Mouse (Mus musculus) CD4-positive, CD25-positive, alpha-beta regulatory T cell, adult 2 months (primary cell): ENCODE data around the gene Rcn3.
A peak's percentile ranks its signal among the peaks of the same experiment; 100 is the strongest.

Experiments used
- DNase-seq: peaks from one replicate; pipeline ENCODE4 v3.0.0-alpha.2; 2012; ENCODE audit warnings: low read depth, low spot score

The Rcn3 gene

DNA sequence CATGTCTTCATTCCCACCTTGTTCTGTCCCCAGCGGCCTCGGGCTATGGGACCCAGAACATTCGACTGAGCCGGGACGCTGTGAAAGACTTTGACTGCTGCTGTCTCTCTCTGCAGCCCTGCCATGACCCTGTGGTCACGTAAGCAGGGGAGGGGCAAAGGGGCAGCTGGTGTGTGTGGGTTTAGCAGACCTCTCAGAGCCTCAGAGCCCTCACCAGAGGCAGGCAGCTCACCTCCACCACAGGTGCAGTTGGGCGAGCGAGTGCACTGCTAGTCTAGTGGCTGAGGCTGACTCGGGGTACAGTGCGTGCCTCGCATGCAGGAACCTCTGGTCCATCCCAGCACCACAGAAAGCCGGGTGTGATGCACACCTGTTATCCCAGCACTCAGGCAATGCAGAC lies 18.1 kb downstream of the Rcn3 start:
- DNase-seq, result no peak

- no peak for DNase-seq
These were observed 18.8 kb downstream of the Rcn3 start for GRCm38 (mm10) chr7:45073171-45073707.

DNA sequence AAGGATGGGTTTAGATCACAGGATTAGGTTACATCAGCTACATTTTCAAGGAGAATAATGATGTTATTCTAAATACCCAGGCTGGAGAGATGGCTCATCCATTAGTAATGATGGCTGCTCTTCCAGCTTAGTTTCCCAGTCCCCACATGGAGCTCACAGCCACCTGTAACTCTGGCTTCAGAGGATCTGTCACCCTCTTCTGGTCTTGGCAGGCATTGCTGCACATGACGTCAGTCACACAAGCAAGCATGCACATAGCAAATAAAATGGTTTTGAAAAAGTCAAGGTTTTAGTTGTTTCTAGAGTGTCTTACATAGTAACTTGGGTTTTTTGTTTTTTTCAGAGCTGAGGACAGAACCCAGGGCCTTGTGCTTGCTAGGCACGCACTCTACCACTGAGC lies 19.8 kb downstream of the Rcn3 start:
- DNase-seq, result peak; percentile 58

DNA sequence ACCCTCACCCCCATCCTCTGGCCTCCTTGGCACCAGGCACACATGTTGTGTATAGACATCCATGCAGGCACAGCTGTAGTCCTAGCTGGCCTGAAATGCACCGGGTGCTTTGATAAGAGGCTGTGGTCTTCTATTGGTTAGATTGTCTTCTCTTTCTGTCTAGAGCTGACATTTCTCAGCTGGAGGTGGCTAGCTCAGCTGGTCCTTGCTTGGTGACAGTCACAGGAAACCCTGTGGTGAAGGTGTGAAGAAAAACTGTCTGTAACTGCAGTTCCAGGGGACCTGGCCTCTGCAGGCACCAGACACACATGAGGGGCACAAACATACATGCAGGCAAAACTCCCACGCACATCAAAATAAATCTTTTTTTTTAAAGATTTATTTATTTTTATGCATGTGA lies 22.4 kb downstream of the Rcn3 start:
- DNase-seq, result peak; percentile 50

DNA sequence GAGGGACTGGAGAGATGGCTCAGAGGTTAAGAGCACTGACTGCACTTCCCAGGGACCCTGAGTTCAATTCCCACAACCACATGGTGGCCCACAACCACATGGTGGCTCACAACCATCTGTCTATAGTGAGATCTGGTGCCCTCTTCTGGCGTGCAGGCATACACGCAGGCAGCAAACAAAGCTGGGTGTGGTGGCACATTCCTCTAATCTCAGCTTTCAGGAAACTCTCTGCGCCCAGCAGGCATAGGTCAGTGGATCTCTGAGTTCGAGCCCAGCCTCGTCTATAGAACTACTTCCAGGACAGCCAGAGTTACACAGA lies 24.1 kb downstream of the Rcn3 start:
- peak; percentile 79 for DNase-seq

DNA sequence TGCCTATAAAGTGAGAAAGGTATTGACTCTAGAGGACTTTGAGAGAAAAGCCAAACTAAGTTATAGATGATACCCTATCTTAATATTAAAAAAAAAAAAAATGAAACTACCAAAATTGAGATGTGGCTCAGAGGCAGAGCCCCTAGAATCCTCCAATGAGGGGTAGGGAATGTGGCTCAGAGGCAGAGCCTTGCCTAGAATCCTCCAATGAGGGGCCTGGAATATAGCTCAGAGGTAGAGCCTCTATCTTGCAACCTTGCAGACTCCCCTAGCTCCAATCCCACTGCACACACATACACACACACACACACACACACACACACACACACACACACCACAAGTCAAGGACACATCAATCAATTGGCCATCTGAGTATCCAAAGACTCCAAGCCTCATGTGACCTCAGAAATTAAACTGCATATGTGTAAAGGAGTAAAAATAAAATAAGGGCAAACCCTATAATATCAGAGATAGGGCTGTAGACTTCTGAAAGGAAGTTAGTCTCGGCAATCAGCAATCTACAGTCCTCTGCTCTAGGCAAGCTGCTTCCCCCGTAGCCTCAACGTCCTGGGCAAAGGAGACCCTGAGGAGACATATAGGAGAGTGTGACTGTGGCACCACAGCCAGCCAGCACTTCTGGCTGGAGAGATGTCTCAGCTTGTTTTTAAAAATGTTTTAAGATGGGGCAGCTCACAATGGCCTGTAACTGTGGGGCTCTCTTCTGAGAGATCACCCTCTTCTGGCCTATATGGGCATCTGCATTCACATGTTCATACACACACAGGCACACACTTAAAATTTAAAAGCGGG lies 24.6 kb downstream of the Rcn3 start:
- DNase-seq, result no peak

DNA sequence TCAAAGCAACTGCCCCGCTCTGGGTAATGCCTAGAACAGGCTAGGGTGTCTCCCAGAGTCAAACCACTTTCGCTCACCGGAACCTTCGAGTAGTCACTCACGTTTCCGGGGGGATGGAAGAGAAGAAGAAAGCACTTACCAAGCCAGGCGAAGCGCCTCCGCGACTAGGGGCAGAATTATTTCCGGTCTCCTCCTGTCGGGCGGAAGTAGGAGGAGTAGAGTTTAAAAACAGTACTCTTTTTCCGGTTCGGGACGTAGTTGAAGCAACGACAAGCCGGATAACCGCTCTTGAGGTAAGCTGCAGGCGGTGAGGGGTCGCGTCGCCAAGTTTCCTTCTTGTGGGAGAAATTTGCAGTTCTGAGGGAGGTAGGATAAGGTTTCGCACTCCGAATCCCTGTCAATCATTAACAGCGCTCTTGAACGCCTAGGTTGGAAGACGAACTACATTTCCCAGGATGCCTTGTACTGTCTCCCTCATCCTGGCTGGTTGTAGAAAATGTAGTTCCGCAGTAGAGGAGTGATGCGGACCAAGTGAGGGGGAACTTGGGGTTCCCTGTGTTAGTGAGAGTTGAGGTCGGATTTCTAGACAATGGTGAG lies 29.7 kb downstream of the Rcn3 start, which contains the start of the genes Nosip and Prrg2:
Gene Nosip (plus strand): TSS at position 191 of the 597 bp plus-strand sequence.
Gene Prrg2 (minus strand): TSS at position 439 of the 597 bp plus-strand sequence.
- peak; percentile 96 for DNase-seq

DNA sequence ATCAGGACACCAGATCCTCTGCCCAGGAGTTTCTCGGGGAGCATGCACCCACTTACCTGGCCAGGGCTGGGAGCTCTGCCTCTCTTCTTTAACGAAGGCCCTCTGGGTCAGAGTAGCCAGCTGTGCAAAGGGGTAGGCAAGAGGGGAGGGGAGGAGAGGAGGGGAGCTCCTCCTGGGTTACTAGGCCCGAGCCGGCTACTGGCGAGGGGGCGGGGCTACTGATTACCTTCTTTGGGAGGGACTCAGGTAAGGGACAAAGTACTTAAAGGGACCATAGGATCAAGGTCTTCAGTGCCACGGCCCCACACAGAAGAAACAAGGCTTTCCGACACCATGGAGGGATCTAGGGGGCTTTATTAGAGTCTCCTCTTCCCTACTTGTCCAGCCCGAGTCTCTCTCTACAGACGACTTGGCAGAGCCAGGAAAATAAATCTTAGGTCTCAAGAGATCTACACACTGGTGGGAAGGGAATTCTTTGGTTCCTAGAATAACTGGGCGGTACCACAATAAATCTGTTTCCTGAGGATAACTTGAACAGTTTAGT lies 30.4 kb downstream of the Rcn3 start:
- DNase-seq, result peak; percentile 22

DNA sequence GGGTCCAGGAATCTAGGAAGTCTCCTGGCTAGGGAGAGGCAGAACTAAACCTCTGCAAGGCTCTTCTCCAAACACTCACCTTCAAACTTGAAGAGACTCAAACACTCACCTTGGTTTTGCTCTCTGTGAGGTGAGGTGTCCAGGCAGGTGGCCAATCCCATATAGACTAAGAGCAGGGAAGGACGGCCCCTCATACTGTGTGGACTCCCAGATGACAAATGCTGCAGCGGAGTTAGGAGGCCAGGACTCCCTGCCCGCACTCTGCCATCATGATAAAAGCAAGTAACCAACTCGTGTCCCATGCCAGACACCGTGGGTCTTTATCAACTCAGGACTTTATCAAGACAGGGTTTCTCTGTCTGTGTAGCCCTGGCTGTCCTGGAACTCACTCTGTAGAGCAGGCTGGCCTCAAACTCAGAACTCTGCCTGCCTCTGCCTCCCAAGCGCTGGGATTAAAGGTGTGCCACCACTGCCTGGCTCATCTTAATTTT lies 31.3 kb downstream of the Rcn3 start:
- DNase-seq, result no peak

DNA sequence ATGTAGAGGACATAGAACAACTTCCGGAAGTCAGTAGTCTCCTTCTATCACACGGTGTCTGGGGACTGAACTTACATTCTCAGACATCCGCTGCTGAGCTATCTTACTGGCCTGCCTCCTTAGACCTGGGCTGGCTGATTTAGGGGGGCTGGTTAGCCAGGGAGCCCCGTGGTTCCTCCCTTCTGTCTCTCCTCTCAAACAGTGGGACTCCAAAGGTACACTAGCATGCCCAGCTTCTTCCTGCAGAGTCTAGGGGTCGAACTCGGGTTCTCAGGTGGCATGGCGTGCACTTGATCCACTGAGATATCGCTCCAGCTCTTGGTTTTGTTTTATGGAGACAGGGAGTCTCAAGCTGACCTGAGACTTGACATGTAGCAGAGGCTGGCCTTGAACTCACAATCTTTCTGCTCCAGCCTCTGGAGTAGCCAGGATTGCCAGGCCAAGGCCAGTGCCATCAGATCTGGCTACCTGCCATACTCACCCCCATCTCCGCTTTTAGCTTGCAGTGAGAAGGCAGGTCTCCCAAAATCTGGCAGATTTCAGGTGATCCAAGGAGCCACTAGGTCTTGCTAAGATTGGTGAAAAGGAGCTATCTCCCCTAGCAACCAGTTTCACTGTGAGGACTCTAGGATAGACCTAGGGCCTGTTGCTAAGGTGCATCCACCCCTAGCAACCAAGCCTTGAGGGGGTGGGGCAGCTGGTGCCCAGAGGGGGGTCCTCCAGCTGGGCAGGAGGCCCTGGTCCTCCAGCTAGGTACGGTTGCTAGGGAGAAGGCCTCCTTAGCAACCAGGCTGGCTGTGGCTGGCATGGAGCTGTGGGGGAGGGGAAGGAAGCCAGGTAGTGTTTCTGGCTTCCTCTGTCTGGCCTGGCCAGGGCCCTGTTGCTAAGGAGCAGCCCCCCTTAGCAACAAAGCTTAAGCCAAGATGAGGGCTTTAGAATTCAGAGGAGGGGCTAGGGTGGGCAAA lies 33.1 kb downstream of the Rcn3 start:
- no peak for DNase-seq

- DNase-seq, result no peak
These were observed 35.1 kb downstream of the Rcn3 start for GRCm38 (mm10) chr7:45056972-45057348.

GRCm38 (mm10) chr7:45056329-45056971 lies 35.6 kb downstream of the Rcn3 start:
- no peak for DNase-seq

GRCm38 (mm10) chr7:45053931-45054510 lies 38.0 kb downstream of the Rcn3 start:
- DNase-seq, result peak; percentile 98

DNA sequence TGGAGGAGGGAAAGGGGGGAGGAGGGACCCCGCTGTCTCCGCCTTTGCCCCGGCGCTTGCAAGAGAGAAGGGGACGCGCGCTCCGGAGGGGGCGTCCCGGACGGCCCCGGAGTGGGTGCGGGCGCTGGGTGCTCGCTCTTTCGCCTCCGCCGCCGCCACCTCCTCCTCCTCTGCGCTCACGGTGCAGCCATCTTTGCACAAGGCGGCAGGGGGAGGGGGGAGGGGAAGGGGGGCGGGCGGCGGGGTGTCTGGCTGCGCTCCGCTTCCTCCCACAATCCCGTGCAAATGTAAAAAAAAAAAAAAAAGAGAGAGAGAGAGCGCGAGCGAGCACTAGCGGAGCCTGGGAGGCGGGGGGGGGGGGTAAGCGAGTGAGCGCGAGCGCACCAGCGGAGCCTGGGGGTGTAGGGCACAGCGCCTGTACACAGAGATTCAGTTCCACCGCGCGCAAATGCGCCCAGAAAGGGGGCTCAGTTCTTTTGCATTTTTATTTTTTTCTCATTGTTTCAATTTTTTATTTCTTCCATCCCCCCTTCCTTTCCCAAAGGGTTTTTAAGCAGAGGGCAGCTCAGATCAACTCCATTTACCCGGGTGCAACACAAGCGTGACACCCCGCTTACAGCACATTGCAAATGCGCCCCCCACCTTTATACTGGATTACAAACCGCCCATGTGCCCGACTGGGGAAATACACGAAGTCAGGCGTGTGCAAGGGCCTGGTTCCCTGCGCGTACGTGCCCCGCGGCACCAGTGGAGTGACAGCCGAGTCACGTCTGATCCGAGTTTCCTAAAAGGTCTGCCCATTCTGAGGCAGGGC lies 38.7 kb downstream of the Rcn3 start:
- peak; percentile 88 for DNase-seq

GRCm38 (mm10) chr7:45052862-45053116 lies 39.2 kb downstream of the Rcn3 start, which contains the start of gene Prr12:
Gene Prr12 (minus strand): TSS chr7:45052881.
- no peak for DNase-seq

- peak; percentile 64 for DNase-seq
These were observed 39.7 kb downstream of the Rcn3 start for GRCm38 (mm10) chr7:45052181-45052861.

DNA sequence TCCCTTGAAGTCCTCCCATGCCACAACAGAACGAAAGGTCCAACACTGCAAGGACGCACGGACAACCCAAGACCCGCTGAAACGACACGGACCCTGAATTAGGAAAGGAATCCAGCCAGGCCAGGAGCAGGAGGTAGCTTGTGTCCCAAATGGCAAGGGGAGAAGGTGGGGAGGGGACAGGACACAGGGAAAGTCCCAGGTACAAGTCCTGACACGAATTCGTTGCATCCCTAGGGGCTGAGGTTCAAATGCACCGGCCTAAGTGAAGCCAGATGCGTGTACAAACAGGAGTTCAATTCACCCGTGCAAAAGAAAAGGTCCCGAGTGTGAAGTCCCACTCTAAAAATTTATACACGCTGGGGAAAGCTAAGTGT lies 40.4 kb downstream of the Rcn3 start:
- peak; percentile 24 for DNase-seq

DNA sequence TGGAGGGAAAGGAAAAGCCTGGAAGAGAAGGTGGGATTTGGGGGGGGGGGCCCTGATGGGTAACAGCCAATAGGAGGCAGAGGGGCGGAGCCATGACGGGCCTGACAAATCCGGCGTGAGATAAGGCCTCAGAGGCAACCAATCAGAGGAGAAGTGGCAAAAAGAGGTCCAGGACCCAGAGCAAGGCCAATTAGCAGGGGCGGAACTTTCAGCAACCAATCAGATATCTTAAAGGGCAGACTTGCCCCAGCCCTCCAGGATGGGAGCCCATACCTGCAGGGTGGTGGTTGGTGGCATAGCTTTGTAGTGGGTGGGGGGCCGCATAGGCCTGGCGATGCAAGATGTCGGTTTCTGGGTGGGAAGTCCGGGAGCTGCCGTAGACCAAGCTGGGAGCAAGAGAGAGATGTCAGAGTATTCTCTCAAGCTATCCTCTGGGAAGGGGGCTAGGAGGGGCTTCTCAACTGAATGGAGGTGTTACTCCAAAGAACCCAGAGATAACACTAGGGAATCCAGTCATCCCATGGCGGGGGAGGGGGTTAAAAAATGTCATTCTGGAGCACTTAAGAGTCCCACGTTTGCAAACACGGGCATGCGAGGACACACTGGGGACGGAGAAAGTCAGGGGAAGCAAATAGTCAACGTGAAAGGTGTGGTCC lies 40.9 kb downstream of the Rcn3 start:
- peak; percentile 66 for DNase-seq
